Mouse (Mus musculus) embryonic facial prominence, embryonic 11.5 days (tissue): ENCODE results near the gene Fam241b. TPM values are rescaled to one million over a fixed set of nuclear protein-coding genes. Genes with fewer than 3 reads are reported as not detected.
A peak's percentile ranks its signal among the peaks of the same experiment; 100 is the strongest.

Experiments
- ATAC-seq: fragments of 200-750 bp; cut with Nextera tagmentation; replicated peaks from 2 replicates; pipeline ENCODE4 v1.8.0; 2017; ENCODE audit warnings: low read depth; ENCODE audit not compliant: insufficient number of reproducible peaks, low FRiP score, low TSS enrichment
- DNase-seq: peaks from one replicate; pipeline ENCODE4 v3.0.0-alpha.2; 2015; ENCODE audit warnings: low spot score
- H3K27ac ChIP-seq: fragments of 300-500 bp; sonication (generic); replicated peaks from 2 replicates; pipeline ENCODE4 v1.5.1; 2014; ENCODE audit warnings: mild to moderate bottlenecking, low read depth, low read length, control low read depth
- H3K27me3 ChIP-seq: fragments of 300-500 bp; sonication (generic); 2 replicates; pipeline ENCODE4 v1.6.1; 2014; ENCODE audit warnings: mild to moderate bottlenecking, low read length, moderate library complexity, mixed read lengths; ENCODE audit not compliant: control insufficient read depth, insufficient read depth
- H3K36me3 ChIP-seq: fragments of 300-500 bp; sonication (generic); replicated peaks from 2 replicates; pipeline ENCODE4 v1.6.1; 2014; ENCODE audit warnings: low read depth, mild to moderate bottlenecking, low read length, moderate library complexity, mixed read lengths; ENCODE audit not compliant: control insufficient read depth, insufficient read depth
- H3K4me1 ChIP-seq: fragments of 300-500 bp; sonication (generic); 2 replicates; pipeline ENCODE4 v1.6.1; 2014; ENCODE audit warnings: low read length, mixed read lengths; ENCODE audit not compliant: control insufficient read depth, insufficient read depth
- H3K4me2 ChIP-seq: fragments of 300-500 bp; sonication (generic); 2 replicates; pipeline ENCODE4 v1.6.1; 2014; ENCODE audit warnings: low read depth, mild to moderate bottlenecking, control low read depth, low read length, moderate library complexity
- H3K4me3 ChIP-seq: fragments of 300-500 bp; sonication (generic); 2 replicates; pipeline ENCODE4 v1.5.1; 2014; ENCODE audit warnings: low read depth, low read length, control low read depth
- H3K9ac ChIP-seq: fragments of 300-500 bp; sonication (generic); replicated peaks from 2 replicates; pipeline ENCODE4 v1.6.1; 2014; ENCODE audit warnings: mild to moderate bottlenecking, control low read depth, low read length
- H3K9me3 ChIP-seq: fragments of 300-500 bp; sonication (generic); replicated peaks from 2 replicates; pipeline ENCODE4 v1.6.1; 2016; ENCODE audit warnings: mild to moderate bottlenecking, low read length, inconsistent platforms, mixed read lengths; ENCODE audit not compliant: control insufficient read depth
- WGBS: fragments of 180-500 bp; shearing (Covaris S2); extraction: QIAGEN DNeasy Blood & Tissue Kit; methylation state at CpG from one replicate; pipeline ENCODE4 v1.1.7; 2014; 5-methylcytosine and 5-hydroxymethylcytosine counted together
- polyA plus RNA-seq: library from polyadenylated mRNA; unstranded; fragments of >200 nt; fragmentation: Nextera tagmentation; extraction: Ambion mirVana; gene quantifications from 2 replicates; pipeline ENCODE4 v1.2.1, GENCODE M21; 2014

Fam241b gene
- polyA plus RNA-seq, 1 experiment from 2014 or later, result 6.7 TPM

DNA sequence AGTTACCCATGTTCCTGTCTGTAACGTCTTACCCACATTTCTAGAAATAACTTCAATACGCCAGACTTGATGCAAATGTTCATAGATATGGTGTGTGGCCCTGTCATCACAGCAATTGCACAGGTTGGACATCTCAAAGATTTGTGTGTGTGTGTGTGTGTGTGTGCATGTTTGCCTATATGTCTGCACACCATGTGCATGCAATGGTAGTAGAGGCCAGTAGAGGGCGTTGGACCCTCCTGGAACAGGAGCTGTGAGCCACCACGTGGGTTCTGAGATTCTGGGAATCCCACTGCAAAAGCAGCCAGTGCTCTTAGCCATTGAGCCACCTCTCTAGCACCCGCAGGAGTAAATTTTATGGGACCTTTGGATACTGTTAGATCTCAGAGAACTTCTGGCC lies 80.9 kb downstream of the Fam241b start:
- Histone ChIP-seq H3K27me3 (no peaks in the 10 kb centered on the region), H3K4me1 (no peaks in the 10 kb centered on the region), H3K9ac (no peak overlapping the region), H3K4me3 (no peak overlapping the region), H3K9me3 (no peaks in the 10 kb centered on the region), H3K4me2 (no peak overlapping the region), H3K27ac (no peak overlapping the region), H3K36me3 (no peaks in the 10 kb centered on the region)
- WGBS, result 64% methylated on average over 5 of the region's 5 CpGs
- DNase-seq, result no peak
- no peak for ATAC-seq

- 53% methylated on average over 14 of the region's 14 CpGs for WGBS
- H3K9me3 ChIP-seq, result no peaks in the 10 kb centered on the region
- ATAC-seq (no peak), DNase-seq (no peak)
- no peak overlapping the region for H3K27ac ChIP-seq
- H3K27me3 ChIP-seq, result no peaks in the 10 kb centered on the region
- no peak overlapping the region for H3K9ac ChIP-seq
- no peaks in the 10 kb centered on the region for H3K36me3 ChIP-seq
- no peaks in the 10 kb centered on the region for H3K4me1 ChIP-seq
- no peak overlapping the region for H3K4me3 ChIP-seq
- no peak overlapping the region for H3K4me2 ChIP-seq
These were observed 82.6 kb downstream of the Fam241b start for GRCm38 (mm10) chr10:62060969-62061678.

GRCm38 (mm10) chr10:62060224-62060913 lies 83.4 kb downstream of the Fam241b start:
- Histone ChIP-seq H3K4me1 (no peaks in the 10 kb centered on the region), H3K4me2 (no peak overlapping the region), H3K27me3 (no peaks in the 10 kb centered on the region), H3K9me3 (no peaks in the 10 kb centered on the region), H3K9ac (no peak overlapping the region), H3K27ac (no peak overlapping the region), H3K36me3 (no peaks in the 10 kb centered on the region), H3K4me3 (no peak overlapping the region)
- DNase-seq (peak; percentile 59), ATAC-seq (no peak)
- WGBS, result 45% methylated on average over 16 of the region's 16 CpGs

DNA sequence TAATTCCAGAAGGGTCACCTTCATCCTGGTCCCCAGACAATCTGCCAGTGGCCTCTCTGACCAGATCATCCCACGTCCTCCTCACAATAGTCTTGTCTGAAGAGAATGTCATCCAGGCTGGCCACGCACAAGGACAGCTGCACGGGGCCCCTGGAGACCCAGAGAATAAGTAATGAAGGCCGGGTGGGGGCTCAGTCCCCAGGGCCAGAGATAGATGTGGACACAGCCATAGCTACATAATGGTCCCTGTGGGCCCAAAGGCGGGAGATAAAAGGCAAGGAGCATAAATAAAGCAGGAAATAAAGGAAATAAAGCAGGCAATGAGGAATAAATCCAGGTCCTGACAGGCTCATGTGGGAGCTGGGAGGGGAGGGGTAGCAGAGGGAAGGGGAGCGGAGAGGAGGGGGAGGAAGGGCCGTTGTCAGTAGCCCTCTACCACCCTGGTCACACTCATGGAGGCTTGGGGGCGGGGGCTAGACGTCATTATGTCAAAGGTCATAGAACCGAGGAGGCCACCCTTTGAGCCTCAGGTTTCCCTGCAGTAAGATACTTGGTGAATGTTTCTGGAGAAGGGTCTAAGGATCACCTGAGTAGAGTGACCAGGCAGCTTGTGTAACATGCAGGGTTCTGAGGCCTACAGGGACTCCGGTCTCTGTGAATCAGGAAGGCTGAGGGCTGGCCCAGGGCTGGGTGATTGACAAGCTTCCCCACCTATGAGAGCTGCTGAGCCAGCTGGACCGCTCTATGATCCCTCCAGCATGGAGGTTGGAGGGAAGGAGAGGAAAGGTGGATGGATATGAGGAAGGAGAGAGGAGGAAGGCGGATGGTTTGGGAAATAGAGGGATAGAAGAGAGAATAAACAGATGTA lies 85.0 kb downstream of the Fam241b start:
- H3K27me3 ChIP-seq, result no peaks in the 10 kb centered on the region
- H3K4me2 ChIP-seq, result no peak overlapping the region
- H3K9ac ChIP-seq, result no peak overlapping the region
- H3K36me3 ChIP-seq, result no peaks in the 10 kb centered on the region
- ATAC-seq (no peak), DNase-seq (no peak)
- no peak overlapping the region for H3K27ac ChIP-seq
- H3K9me3 ChIP-seq, result no peaks in the 10 kb centered on the region
- 68% methylated on average over 13 of the region's 13 CpGs for WGBS
- H3K4me3 ChIP-seq, result no peak overlapping the region
- no peaks in the 10 kb centered on the region for H3K4me1 ChIP-seq

Other genes starting within 250 kb of the Fam241b start
- gene Col13a1, start 164.8 kb downstream of the Fam241b start, polyA plus RNA-seq, result 4.3 and 4.6 TPM in 2 replicates
- gene Neurog3, start 10.8 kb downstream of the Fam241b start, polyA plus RNA-seq, result 0.89 and 1.2 TPM in 2 replicates
- 12.2 and 13.3 TPM in 2 replicates for gene Tspan15, start 87.3 kb upstream of the Fam241b start, polyA plus RNA-seq
- gene Tacr2, start 108.5 kb upstream of the Fam241b start, polyA plus RNA-seq, result not detected in 2 replicates
- 19.9 and 21.6 TPM in 2 replicates for gene Hk1, start 236.0 kb upstream of the Fam241b start, polyA plus RNA-seq